Mouse (Mus musculus): Measurements from ENCODE around the gene Bex2. TPM values are rescaled to one million over a fixed set of nuclear protein-coding genes. Genes with fewer than 3 reads are reported as not detected.

Bex2 gene
- polyA plus RNA-seq, 1 experiment: 1.5 TPM

DNA sequence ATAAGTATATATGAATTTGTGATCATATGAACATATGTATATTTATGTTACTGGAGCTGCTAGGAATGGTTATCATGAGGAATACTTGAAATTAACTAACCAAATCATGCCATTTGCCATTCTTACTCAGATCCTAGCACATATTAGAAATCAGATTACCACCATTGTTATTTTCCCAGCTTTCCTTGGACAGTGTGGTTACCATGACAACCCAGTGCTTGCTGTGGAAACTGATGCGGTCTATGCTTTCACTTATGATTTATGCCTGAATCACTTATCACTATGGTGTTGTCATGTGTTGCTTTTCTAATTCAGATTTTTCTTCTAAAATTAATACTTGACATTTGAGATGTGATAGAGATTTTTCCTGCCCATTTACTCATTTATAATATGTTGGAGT lies 37.7 kb downstream of the Bex2 start:
- DNase-seq: no peak
- H3K36me3 ChIP-seq (ENCODE audit: control insufficient read depth, insufficient read depth, low read length): no peaks in the 10 kb centered on the region
- no peaks in the 10 kb centered on the region for H3K27me3 ChIP-seq (replicated peaks; ENCODE audit: control insufficient read depth, insufficient read depth, low read length)
- H3K27ac ChIP-seq (ENCODE audit: insufficient read depth, low read depth, low read length): no peak overlapping the region
- TF ChIP-seq POLR2A (IDR thresholded peaks at IDR 0.05; ENCODE audit: low read depth, low read length): no peak
- TF ChIP-seq CTCF (conservative IDR thresholded peaks at IDR 0.05; ENCODE audit: insufficient read depth, insufficient read length, low read depth, low read length): no peak
- no peaks in the 10 kb centered on the region for H3K4me1 ChIP-seq (ENCODE audit: control insufficient read depth, insufficient read depth, low read length)
- WGBS: 68% methylated on average over 1 of the region's 1 CpGs
- no peak overlapping the region for H3K4me3 ChIP-seq (ENCODE audit: insufficient read depth, low read depth, low read length)

Other genes starting within 250 kb of the Bex2 start
- gene Gprasp2, start 229.2 kb downstream of the Bex2 start, polyA plus RNA-seq (2012; rRNA removed): 1.3 and 1.7 TPM in 2 replicates
- gene Arxes2, start 74.4 kb downstream of the Bex2 start, polyA plus RNA-seq (2012; rRNA removed): 5.1 and 6.3 TPM in 2 replicates
- 0.53 and 1.3 TPM in 2 replicates for gene Arxes1, start 34.9 kb downstream of the Bex2 start, polyA plus RNA-seq (2012; rRNA removed)
- not detected in 2 replicates for gene Nxf3, start 17.0 kb upstream of the Bex2 start, polyA plus RNA-seq (2012; rRNA removed)
- gene Bex4, start 70.8 kb upstream of the Bex2 start, polyA plus RNA-seq (2012; rRNA removed): 6.5 and 13.6 TPM in 2 replicates
- gene Tceal8, start 104.1 kb upstream of the Bex2 start, polyA plus RNA-seq (2012; rRNA removed): 10.7 and 20.3 TPM in 2 replicates
- 0.20 and 0.39 TPM in 2 replicates for gene Tceal5, start 135.6 kb upstream of the Bex2 start, polyA plus RNA-seq (2012; rRNA removed)
- not detected in 2 replicates for gene Tceal7, start 146.5 kb upstream of the Bex2 start, polyA plus RNA-seq (2012; rRNA removed)
- gene Bex1, start 147.3 kb upstream of the Bex2 start, polyA plus RNA-seq (2012; rRNA removed): 4.4 and 6.3 TPM in 2 replicates
- 11.9 and 25.6 TPM in 2 replicates for gene Tceal9, start 176.8 kb upstream of the Bex2 start, polyA plus RNA-seq (2012; rRNA removed)
- 41.5 and 51.1 TPM in 2 replicates for gene Bex3, start 202.0 kb upstream of the Bex2 start, polyA plus RNA-seq (2012; rRNA removed)

Data from kidney, adult 2 months (tissue).